Mouse (Mus musculus) WW6 (cell line): Measurements from ENCODE around the gene Vmn1r55.
"Not testable (repeated sequence)": the region's sequence is repeated elsewhere in the genome, so short reads cannot be mapped to it uniquely, and the experiment has no call there.

Experiments used
- DNase-seq: peaks from one replicate; pipeline ENCODE4 v3.0.0-alpha.2; 2013; ENCODE audit warnings: low read depth, low spot score

Gene Vmn1r55

DNA sequence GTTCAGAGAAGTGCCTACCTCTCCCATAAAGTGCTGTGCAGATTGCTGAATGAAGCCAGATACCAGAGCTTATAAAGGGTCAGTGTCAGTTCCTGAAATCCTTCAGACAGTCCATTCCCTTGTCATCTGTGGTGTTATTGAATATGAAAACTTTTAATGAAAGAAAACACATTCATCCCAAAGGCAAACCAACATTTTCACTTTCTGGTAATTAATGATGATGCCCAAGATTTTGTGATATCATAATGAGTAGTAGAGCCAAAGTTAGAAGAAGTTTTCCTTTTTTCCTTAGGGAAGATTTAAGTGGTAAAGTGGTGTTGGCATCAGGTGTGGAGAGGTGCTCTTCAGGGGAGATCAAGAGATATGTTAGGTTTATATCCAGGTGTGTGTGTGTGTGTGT, at the start of gene Vmn1r55:
Gene Vmn1r55 (minus strand): TSS at position 101 of the 400 bp plus-strand sequence.
- DNase-seq: not testable (repeated sequence)

DNA sequence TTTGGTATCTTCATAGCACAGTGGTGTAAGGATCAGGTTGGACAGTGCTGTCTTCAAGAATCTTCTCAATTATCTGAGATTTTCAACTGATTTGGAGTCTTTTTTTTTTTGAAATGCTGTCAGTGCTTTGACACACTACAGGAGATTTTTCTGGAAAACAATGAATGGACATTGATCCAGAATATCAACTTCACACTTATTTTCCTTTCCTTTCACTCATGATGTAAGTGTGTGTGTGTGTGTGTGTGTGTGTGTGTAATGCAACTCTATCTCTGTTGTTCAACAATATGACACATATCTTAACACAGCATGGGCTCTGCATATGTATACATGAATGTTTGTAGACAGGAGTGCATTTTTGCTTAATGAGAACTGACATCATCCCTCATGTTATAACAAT, 47.2 kb upstream of the Vmn1r55 start, which contains the start of gene Vmn1r56:
Gene Vmn1r56 (minus strand): TSS at position 101 of the 400 bp plus-strand sequence.
- DNase-seq: not testable (repeated sequence)

DNA sequence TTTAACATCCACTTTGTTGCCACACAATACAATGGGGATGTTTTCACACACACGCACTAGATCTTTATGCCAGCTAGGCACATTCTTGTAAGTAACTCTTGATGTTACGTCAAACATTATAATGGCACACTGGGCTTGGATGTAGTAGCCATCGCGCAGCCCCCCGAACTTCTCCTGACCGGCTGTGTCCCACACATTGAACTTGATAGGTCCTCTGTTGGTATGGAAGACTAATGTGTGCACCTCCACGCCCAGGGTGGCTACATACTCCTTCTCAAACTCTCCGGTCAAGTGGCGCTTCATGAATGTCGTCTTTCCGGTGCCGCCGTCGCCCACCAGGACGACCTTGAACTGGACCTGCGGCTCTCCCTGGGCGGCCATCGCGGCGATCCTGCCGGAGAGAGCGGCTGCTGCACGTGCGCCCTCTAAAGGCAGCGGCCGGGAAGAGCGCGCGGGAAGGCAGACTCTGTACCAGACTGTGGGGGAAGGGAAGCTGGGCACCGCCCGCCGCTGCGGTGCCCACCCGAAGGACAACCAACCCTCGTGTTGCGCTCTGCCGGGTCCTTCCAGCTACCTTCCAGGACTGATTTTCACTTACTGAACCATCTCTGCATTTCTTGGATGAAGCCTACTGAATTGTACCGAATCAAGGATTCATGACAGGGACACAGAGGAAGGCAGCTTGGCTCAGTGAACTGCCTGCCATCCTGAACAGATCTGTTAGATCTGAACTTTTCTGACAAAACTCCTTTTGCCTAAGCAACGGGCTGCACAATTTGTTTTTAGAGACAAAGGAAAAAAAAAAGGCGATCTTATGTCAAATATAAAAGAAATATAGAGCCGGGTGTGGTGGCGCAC, 23.7 kb downstream of the Vmn1r55 start, which contains the start of gene Rasl2-9:
Gene Rasl2-9 (minus strand): TSS at position 402 of the 858 bp plus-strand sequence.
- no peak for DNase-seq

DNA sequence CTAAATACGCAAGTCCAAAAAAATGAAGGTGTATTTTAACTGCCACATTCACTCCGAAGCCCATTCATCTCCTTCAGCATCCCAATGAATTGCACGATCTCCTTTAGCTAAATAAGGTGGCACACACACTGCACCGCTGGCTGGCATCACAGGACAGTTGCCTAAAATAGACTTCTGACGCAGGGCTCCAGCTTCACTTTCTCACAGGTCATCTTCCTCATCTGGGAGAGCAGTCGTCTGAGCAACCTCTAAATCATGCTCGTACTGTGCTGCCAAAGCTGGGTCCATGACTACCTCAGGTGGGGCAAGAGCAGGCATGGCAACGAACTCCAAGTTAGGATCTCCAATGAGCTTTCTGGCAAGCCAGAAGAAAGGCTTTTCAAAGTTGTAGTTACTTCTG, 24.4 kb downstream of the Vmn1r55 start:
- DNase-seq: no peak

DNA sequence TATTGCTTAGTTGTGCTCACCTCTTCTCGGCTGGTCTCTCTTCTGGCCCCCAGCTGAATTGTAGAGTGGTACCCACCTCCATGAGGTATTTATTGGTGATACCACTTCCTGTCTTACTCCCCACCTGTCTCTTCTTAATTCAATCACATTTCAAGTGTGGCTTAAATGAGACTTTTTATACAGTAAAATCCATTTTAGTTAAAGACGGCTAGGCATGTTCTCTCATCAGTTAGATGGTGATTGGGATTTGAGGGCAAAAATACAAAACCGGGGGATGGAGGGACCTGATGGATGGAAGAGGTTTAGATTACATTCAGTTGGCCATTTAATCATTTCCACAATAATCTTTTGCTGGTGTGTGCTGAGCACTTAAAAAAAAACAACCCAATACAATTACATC, 32.6 kb downstream of the Vmn1r55 start, which contains the start of gene Rfpl4:
Gene Rfpl4 (minus strand): TSS at position 101 of the 400 bp plus-strand sequence.
- no peak for DNase-seq

DNA sequence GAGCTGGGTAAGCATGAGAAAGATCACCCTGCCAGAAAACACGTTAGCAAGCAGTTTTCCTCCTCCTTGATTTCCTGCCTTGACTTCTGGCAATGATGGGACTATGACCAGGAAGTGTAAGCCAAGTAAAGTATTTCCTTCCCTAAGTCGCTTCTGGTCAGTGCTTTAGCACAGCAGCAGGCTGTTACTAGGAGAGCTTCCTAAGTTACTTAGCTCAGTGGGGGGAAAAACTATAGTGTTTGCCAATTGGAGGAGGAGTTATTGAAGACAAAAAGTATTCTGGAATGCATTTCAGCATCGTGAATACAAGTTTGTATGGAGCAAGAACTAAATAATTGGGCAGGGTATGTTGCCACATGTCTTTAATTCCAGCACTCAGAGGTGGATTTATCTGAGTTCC, 36.8 kb downstream of the Vmn1r55 start:
- no peak for DNase-seq

DNA sequence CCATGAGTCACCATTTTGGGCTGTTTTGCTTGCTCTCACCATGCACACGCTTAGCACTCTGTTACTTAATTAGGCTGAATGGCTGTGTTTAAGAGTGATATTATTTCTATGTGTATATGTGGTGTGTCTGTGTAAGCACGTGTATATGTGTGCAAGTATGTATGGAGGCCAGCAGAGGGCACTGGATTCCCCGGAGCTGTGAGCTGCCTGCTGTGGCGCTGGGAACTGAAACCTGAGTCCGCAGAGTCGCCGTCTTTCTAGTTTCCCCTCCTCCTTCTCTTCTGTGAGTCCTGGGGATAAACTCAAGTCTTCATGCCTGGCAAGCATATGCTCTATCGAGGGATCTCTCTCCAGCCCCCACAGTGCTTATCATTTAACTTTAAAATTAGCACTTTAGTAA, 40.2 kb downstream of the Vmn1r55 start:
- no peak for DNase-seq

DNA sequence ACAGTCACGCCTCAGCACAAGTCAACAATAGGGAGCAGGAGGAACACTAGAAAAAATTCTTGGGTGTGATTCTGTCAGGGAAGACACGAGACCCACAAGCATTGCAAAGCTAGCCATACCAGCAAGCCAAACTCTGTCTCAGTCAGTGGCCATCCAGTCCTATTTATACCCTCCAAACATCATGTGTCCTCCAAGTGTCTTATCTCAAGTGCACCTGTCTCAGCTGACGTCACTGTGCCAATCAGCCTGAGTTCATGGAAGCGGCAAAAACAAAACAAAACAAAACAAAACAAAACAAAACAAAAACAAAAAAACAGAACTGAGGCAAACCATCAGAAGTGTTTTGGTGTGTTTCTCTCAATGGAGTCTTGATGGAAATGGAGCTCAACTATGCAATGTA, 41.2 kb downstream of the Vmn1r55 start:
- no peak for DNase-seq

DNA sequence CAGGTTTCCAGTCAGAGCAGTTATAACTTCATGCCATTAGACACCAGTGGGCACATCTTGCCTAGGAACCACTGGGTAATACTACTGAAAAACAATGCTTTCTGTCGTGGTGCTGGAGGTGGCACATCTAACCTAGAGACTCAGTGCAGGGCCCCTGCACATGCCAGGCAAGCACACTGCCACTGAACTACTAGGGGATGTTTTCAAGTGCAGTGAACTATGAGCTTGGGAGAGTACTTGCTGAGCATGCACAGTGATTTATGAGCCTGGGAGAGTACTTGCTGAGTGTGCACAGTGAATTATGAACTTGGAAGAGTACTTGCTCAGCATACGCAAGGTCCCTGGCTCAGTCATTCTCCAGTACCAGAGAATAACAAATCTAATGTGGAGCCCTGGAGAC, 46.9 kb downstream of the Vmn1r55 start:
- DNase-seq: no peak

DNA sequence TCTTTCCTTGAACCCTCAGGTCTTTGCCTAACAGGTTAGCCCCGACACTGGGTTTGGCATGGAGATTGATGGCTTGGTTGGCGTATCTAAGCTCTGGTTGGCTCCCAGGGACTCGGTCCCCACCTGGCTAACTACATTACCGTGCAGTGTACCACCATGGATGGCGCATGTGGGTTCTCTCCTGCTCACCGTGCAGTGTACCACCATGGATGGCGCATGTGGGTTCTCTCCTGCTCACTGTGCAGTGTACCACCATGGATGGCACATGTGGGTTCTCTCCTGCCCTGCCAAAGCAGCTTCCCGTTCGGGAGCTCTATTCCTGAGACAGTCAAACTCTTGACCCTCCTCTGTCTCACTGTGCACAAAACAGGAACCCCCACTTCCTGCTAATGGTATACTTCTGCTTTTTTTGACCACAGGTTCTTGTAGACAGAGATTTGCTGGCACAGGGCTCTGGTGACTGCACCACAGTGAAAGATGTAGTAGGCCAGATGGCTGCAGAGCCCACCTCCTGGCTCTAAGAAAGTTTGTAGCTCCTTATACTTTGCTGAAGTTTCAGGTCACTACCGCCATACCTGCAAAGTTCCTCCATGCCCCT, 48.3 kb downstream of the Vmn1r55 start:
- DNase-seq: no peak

DNA sequence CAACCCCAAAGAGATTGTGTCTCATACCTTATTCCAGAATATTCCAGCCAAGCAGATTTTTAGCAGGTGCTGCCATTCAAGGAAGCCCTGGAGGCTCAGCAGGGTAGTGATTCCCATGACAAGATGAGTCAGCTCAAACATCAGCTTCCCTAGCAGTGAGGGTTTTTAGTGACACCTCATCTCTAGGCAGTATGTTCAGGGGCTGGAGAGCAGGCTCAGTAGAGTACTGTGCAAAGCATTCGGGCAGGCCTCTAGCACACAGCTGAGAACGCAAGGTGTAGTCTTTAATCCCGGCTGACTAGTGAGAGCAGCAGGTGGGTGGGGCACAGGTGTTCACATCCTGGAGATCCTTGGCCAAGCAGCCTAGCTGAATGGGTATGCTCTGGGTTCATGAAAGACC, 49.7 kb downstream of the Vmn1r55 start:
- no peak for DNase-seq

DNA sequence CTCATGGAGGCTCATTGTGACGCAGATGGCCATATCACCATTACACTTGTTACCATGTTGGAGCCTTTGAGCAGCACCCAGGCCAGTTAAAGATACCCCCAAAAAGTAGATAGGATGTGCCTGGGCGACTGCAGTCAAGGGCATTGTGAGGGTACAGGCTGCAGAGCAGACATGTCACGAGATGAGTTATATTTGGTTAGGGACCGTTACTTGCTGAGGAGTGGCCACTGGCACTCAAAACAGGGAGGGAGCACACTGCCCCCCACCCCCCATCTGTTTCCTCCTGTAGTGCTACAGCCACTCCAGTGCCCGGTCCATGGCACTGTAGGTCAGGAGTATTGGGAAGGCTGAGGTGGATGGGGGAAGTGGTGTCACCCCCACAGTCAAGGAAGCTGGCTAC, 50.7 kb downstream of the Vmn1r55 start:
- DNase-seq: no peak

DNA sequence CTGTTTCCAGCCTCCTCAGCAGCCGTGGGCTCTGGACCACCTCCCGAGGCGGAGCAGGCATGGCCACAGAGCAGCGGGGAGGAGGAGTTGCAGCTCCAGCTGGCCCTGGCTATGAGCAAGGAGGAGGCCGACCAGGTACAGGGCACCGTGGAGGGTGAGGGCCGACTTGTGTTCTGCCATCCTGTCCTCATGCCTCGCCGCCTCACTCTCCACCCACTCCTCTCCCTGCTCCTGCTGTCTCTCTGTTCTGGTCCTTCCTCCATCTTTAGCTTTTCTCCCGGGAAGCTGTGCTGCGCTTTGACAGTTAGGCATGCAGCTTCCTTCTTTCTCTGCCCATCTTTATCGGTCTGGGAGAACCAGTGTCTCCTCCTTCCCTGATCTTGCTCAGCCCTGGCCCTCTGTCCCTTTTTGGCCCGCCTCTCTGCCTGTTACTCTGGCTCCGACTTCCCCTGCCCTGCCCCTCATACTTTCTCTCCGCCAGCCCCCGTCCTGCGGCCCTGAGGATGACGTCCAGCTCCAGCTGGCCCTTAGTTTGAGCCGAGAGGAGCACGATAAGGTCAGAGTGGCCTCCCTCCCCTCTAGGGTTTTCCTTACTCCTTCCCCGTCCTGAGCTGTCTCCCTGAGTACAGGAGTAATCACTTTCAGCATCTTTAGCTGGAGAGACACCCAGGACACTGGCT, 56.5 kb downstream of the Vmn1r55 start:
- no peak for DNase-seq

DNA sequence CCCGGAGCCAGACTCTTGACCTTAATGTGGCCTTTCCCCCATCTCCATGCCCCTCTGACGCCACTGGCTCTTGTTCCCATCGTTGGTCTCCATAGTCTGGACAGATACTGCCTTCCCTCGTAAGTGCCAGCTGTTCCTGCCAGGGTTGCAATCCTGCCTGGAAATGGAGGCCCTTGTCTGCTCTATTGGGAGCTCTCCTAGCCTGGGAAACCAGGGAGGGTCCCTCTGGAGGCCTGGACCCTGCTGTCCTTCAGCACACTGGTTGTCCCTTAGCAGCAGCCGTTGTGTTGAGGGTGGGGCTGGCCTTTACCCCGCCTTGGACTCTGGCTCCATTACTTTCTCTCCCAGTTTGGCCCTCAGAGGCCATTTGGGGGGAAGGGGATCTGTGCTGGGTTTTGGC, 57.1 kb downstream of the Vmn1r55 start:
- no peak for DNase-seq

DNA sequence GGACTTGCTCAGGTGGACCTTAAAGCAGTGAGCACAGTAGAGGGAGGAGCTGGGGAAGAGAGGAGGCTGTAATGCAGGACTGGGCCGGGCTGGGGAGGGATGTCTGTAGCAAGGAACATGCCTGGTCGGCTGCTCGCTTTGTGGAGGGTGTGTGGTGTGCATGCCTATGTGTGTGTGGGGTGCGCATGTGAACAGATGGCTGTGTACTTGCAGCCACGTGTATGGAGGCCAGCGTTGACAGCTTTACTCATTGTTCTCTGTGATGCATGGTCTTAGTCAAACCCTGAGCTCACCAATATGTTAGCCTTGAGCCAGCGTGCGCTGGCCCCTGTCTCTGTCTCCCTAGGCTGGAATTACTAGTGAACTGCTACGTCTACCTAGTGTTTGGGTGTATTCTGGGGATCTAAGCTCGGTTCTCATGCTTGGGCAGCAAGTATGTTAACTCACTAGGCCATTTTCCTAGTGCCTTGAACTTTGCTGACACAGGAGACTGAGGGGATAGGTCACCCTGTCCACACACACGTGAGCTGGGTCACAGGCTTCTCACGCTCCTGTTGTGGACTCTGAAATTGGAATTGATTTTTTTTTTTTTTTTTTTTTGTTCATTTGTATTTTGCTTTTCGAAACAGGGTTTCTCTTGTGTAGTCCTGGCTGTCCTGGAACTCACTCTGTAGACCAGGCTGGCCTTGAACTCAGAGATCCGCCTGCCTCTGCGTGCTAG, 58.3 kb downstream of the Vmn1r55 start:
- no peak for DNase-seq

DNA sequence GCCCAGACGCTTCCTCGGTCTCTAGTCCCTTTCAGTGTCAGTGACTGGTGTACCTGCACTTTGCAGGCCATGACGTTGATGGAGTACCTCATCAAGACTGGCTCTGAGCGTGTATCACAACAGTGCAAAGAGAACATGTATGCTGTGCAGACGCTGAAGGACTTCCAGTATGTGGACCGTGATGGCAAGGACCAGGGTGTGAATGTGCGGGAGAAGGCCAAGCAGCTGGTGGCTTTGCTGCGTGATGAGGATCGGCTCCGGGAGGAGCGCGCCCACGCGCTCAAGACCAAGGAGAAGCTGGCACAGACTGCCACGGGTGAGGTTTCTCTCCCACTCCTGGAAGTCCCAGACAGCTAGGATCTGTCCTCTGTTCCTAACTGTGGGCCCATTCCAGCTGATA, 59.6 kb downstream of the Vmn1r55 start:
- no peak for DNase-seq

DNA sequence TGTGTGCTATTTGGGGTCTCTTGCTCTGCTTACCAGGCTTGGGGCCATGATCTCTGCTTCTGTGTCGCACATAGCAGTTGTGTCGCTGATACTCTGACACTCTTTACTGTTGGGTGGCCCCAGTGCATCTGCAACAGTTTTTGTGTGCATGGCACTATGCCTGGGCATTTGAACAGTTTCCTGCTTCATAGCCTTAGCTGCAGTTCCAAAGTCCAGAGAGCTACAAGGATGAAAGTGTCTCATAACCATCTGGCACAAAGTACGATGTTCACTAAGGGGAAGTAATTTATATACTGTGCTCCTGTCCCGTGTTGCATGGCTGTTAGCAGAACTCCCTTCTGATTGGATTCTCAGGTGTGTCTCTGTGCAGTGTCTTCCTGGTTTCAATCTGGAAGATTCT, 61.6 kb downstream of the Vmn1r55 start:
- no peak for DNase-seq

DNA sequence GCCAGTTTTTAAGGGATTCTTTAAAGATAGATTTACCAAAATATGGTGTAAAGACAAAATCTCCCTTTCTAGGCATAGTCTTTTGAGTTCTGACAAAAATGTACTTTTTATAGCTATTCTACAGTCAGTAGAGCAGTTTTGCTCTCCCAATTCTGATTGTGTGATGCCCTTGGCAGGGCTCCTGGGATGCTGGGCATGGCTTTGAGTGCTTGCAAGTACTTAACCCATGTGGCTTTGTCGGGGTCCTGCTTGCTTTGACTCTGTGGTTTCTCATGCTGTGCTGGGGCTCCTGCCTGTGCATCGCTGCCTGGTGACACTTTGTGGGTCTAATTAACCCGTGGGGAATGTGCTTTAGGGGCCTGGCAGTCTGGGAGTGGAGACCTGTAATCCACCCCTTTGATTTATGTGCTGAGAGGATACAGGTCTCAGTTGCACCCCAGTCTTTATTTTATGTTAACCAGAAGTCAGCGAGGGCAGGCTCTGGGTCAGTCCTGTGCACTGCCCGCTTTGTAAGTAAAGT, 62.5 kb downstream of the Vmn1r55 start:
- DNase-seq: no peak

DNA sequence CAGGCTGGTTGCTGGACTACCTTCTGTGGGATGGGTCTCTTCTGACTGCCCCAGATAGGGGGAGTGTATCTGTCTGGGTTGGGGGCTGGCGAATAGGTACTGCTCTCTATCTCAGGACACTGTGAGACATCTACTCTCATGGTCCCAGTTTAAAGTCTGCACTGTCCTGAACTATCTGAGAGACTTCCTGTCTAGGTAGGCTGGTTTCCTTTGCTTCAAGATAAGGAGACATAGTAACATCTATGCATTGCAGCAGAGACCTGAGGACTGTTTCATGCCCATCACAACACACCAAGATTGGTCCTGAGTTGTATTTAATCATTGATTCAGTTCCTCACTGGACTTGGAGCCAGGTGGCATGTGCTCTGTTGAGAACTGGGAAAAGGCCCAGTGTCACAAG, 64.0 kb downstream of the Vmn1r55 start:
- no peak for DNase-seq

DNA sequence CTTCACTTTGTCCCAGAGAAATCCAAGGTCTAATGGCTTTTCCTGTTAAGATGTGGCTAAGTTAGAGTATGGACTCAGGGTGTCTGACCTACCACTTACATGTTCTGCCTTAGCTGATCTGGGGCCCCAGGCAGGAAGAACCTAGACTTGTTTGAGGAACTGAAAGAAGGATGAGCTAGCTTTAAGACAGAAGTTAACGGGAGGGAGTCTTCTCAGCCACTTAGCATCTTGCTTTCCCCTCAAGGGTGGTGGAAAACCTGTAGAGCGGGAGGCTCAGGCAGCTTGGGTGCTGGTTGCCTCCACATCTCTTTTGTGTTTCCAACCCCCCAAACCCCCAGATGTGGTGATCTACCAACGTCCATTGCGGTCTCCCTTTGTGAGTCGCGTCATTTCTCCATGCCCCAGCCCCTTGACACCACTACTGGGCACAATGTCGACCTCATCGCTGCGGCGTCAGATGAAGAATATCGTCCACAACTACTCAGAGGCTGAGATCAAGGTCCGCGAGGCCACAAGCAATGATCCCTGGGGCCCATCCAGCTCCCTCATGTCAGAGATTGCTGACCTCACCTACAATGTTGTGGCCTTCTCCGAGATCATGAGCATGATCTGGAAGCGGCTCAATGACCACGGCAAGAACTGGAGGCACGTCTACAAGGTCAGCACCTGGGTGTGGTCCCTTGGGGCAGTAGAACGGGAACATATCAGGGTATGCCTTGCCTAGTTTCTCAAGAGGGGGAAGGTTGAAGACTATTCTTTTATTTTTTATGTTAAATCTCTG, 66.0 kb downstream of the Vmn1r55 start:
- DNase-seq: no peak

DNA sequence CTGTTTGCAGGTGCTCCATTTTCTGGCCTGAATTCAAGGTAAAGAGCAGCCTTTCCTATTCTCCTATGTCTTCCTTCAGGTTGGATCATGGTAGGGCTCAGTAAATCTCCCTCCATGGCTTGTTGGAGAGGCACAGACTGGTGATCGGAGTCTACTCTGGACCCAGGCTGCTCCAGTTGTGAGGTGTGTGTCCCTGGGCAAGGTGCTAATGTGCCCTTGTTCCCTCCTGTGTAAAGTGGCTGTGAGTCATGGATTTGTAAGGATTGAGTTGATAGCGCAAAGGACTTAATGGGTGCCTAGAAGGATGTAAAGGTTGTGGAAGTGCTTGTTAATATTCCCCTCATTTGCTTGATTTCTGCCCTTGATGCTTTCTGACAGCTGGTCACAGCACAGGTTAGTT, 67.5 kb downstream of the Vmn1r55 start:
- DNase-seq: no peak
